Mouse (Mus musculus): Measurements from ENCODE around the gene Xbp1. TPM values are rescaled to one million over a fixed set of nuclear protein-coding genes. Genes with fewer than 3 reads are reported as not detected.

The Xbp1 gene
- polyA plus RNA-seq, 1 experiment from 2014 or later, result 130 TPM

DNA sequence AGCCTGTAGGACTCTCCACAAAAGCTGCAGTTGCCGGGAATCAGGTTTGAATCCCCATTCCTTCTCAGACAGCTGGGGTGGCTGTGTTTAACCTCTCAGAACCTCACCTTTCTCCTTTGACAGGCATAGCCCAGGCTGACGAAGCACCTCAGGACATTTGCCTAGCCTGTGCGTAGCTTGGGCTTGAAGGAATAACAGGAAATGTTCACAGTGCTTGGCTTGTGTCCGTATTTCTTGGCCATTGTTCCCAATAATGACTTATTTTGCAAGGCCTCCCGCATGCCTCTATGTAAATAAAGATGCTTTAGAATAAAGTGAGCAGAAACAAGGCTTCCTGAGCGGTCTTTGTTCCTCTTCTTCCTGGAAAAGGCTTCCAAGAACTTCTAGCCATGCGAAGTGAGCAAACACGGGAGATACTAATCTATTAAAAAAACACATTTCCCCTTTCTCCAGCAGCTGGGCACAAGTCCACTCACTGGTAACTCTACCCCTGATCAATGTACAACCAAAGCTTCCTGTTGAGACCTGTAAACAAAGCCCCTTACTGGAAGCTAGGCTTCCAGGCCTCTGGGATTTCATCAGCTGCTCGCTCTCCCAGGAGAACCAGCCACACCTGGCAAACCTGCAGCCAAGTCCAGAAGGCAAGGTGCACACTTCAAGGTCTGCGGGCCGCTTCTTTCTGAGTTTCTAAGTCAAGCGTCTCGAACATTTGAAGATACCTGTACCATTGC lies 21.4 kb upstream of the Xbp1 start:
- H3K27ac ChIP-seq (replicated peaks; ENCODE audit: low read depth, low read length), result no peak overlapping the region
- WGBS, result 81% methylated on average over 13 of the region's 13 CpGs
- no peak overlapping the region for H3K4me3 ChIP-seq (replicated peaks; ENCODE audit: low read depth, low read length)
- no peak for ATAC-seq (ENCODE audit: low FRiP score, low TSS enrichment)
- no peaks in the 10 kb centered on the region for H3K27me3 ChIP-seq (ENCODE audit: control insufficient read depth, insufficient read depth, low read length)
- H3K4me1 ChIP-seq (ENCODE audit: control insufficient read depth, insufficient read depth, low read length), result no peaks in the 10 kb centered on the region
- no peaks in the 10 kb centered on the region for H3K36me3 ChIP-seq (ENCODE audit: control insufficient read depth, insufficient read depth, low read length)
- H3K9me3 ChIP-seq (ENCODE audit: control insufficient read depth, low read length), result no peaks in the 10 kb centered on the region
- no peak for DNase-seq
- no peak overlapping the region for H3K4me2 ChIP-seq (ENCODE audit: low read length)
- no peak overlapping the region for H3K9ac ChIP-seq (replicated peaks; ENCODE audit: low read length)

DNA sequence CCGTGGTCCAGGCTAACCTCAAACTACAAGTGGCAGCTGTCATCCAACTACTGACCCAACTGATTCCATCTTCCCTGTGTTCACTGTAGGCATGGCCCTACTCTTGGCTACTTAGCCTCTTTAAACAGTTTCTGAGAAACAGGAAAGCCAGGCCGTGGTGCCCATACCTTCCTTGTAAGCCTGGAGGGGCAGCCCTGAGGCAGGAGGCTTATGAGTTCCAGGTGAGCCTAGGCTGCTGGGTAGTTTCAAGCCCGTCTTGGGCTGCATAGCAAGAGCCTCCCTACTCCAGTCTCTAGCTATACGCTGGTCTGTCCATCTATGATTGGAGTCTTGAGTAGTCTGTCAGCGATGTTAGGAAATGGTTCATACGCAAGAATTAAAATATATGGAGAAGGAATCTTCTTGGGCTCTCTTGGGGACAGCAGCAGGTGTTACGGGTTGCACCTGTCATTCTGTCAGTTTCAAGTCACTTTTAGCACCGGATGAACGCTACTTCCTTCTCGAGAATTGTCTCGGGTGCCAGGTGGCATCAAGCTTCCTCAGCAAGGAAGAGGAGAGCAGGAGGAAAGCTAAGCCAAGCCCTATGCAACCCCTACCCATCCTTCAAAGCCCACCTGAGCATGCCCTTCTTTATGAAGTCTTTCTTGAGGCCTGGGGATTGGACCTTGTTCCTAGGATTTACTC lies 20.4 kb upstream of the Xbp1 start:
- no peak overlapping the region for H3K9ac ChIP-seq (replicated peaks; ENCODE audit: low read length)
- H3K4me3 ChIP-seq (replicated peaks; ENCODE audit: low read depth, low read length), result no peak overlapping the region
- DNase-seq (no peak), ATAC-seq (ENCODE audit: low FRiP score, low TSS enrichment) (no peak)
- H3K27ac ChIP-seq (replicated peaks; ENCODE audit: low read depth, low read length), result no peak overlapping the region
- no peaks in the 10 kb centered on the region for H3K36me3 ChIP-seq (ENCODE audit: control insufficient read depth, insufficient read depth, low read length)
- no peaks in the 10 kb centered on the region for H3K27me3 ChIP-seq (ENCODE audit: control insufficient read depth, insufficient read depth, low read length)
- 90% methylated on average over 11 of the region's 11 CpGs for WGBS
- no peaks in the 10 kb centered on the region for H3K4me1 ChIP-seq (ENCODE audit: control insufficient read depth, insufficient read depth, low read length)
- H3K4me2 ChIP-seq (ENCODE audit: low read length), result no peak overlapping the region
- no peaks in the 10 kb centered on the region for H3K9me3 ChIP-seq (ENCODE audit: control insufficient read depth, low read length)

DNA sequence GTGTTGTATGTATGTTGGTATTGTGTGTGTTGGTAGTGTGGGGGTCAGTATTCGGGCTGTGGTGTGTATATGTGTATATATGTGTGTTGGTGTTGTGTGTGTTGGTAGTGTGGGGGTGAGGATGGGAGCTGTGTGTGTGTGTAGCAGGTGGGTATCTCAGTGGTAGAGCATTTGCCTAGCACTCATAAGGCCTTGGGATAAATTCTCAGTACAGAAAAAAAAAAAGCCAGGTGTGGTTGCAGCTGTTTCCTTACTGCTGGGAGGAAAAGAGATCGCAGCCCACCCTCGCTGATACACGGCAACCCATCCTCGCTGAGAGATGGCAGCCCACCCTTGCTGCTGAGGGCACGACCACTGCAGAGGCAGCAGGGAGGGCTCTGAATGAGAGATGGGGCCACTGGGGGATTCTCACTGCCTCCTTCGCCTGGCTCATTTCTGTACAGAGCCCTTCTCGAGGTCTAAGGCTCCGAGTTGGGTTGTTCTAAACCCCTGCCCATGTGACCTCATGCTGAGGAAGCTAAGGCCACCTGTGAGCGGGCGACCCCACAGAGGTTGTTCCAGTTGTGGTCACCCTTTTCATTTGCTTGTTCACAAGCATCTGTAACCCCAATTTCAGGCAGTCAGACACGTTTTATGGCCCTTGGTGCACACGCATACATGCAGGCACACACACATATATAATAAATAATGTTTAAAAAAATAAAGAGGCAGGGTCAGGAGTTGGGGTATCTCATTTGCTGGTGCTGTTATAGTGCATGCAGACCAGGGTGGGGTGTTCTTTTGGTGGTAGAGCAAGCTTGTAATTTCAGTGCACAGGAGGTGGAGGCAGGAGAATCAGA lies 19.3 kb upstream of the Xbp1 start:
- no peak overlapping the region for H3K4me3 ChIP-seq (replicated peaks; ENCODE audit: low read depth, low read length)
- no peak for DNase-seq
- no peak for ATAC-seq (ENCODE audit: low FRiP score, low TSS enrichment)
- H3K27me3 ChIP-seq (ENCODE audit: control insufficient read depth, insufficient read depth, low read length), result no peaks in the 10 kb centered on the region
- no peaks in the 10 kb centered on the region for H3K4me1 ChIP-seq (ENCODE audit: control insufficient read depth, insufficient read depth, low read length)
- H3K4me2 ChIP-seq (ENCODE audit: low read length), result no peak overlapping the region
- H3K36me3 ChIP-seq (ENCODE audit: control insufficient read depth, insufficient read depth, low read length), result no peaks in the 10 kb centered on the region
- H3K9ac ChIP-seq (replicated peaks; ENCODE audit: low read length), result no peak overlapping the region
- 79% methylated on average over 13 of the region's 13 CpGs for WGBS
- no peak overlapping the region for H3K27ac ChIP-seq (replicated peaks; ENCODE audit: low read depth, low read length)
- no peaks in the 10 kb centered on the region for H3K9me3 ChIP-seq (ENCODE audit: control insufficient read depth, low read length)

GRCm38 (mm10) chr11:5502351-5503051 lies 18.0 kb upstream of the Xbp1 start:
- 86% methylated on average over 10 of the region's 10 CpGs for WGBS
- Histone ChIP-seq H3K27me3 (ENCODE audit: control insufficient read depth, insufficient read depth, low read length) (no peaks in the 10 kb centered on the region), H3K9ac (replicated peaks; ENCODE audit: low read length) (no peak overlapping the region), H3K27ac (replicated peaks; ENCODE audit: low read depth, low read length) (no peak overlapping the region), H3K9me3 (ENCODE audit: control insufficient read depth, low read length) (no peaks in the 10 kb centered on the region), H3K4me2 (ENCODE audit: low read length) (no peak overlapping the region), H3K36me3 (ENCODE audit: control insufficient read depth, insufficient read depth, low read length) (no peaks in the 10 kb centered on the region), H3K4me3 (replicated peaks; ENCODE audit: low read depth, low read length) (no peak overlapping the region), H3K4me1 (ENCODE audit: control insufficient read depth, insufficient read depth, low read length) (no peaks in the 10 kb centered on the region)
- DNase-seq (no peak), ATAC-seq (ENCODE audit: low FRiP score, low TSS enrichment) (no peak)

- no peak overlapping the region for H3K4me3 ChIP-seq (replicated peaks; ENCODE audit: low read depth, low read length)
- H3K4me2 ChIP-seq (ENCODE audit: low read length), result no peak overlapping the region
- no peak overlapping the region for H3K9ac ChIP-seq (replicated peaks; ENCODE audit: low read length)
- ATAC-seq (ENCODE audit: low FRiP score, low TSS enrichment) (no peak), DNase-seq (no peak)
- 28% methylated on average over 18 of the region's 18 CpGs for WGBS
- H3K27ac ChIP-seq (replicated peaks; ENCODE audit: low read depth, low read length), result no peak overlapping the region
- H3K9me3 ChIP-seq (ENCODE audit: control insufficient read depth, low read length), result no peaks in the 10 kb centered on the region
- no peaks in the 10 kb centered on the region for H3K36me3 ChIP-seq (ENCODE audit: control insufficient read depth, insufficient read depth, low read length)
- H3K27me3 ChIP-seq (ENCODE audit: control insufficient read depth, insufficient read depth, low read length), result no peaks in the 10 kb centered on the region
- H3K4me1 ChIP-seq (ENCODE audit: control insufficient read depth, insufficient read depth, low read length), result no peaks in the 10 kb centered on the region
Measured at GRCm38 (mm10) chr11:5505856-5506575, 14.4 kb upstream of the Xbp1 start.

- Histone ChIP-seq H3K9me3 (ENCODE audit: control insufficient read depth, low read length) (no peaks in the 10 kb centered on the region), H3K4me3 (replicated peaks; ENCODE audit: low read depth, low read length) (no peak overlapping the region), H3K4me1 (ENCODE audit: control insufficient read depth, insufficient read depth, low read length) (no peaks in the 10 kb centered on the region), H3K9ac (replicated peaks; ENCODE audit: low read length) (no peak overlapping the region), H3K27me3 (ENCODE audit: control insufficient read depth, insufficient read depth, low read length) (no peaks in the 10 kb centered on the region), H3K27ac (replicated peaks; ENCODE audit: low read depth, low read length) (no peak overlapping the region), H3K36me3 (ENCODE audit: control insufficient read depth, insufficient read depth, low read length) (no peaks in the 10 kb centered on the region), H3K4me2 (ENCODE audit: low read length) (no peak overlapping the region)
- ATAC-seq (ENCODE audit: low FRiP score, low TSS enrichment) (no peak), DNase-seq (no peak)
- 81% methylated on average over 8 of the region's 8 CpGs for WGBS
Measured at GRCm38 (mm10) chr11:5509215-5510098, 11.0 kb upstream of the Xbp1 start.

DNA sequence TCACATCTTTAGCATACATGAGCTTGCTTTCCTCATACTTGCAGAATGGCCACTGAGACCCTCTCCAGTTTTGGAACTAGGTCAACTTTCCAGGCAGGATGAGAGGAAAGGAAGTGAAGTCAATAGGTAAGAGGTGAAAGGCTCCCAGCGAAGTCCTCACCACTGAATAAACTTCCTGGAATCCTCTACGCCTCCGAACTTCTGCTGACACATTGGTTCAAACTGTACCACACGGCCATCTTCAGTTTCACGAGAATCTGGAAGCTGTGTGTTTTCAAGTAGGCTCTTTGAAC lies 10.4 kb upstream of the Xbp1 start:
- Histone ChIP-seq H3K4me3 (replicated peaks; ENCODE audit: low read depth, low read length) (no peak overlapping the region), H3K4me1 (ENCODE audit: control insufficient read depth, insufficient read depth, low read length) (no peaks in the 10 kb centered on the region), H3K27me3 (ENCODE audit: control insufficient read depth, insufficient read depth, low read length) (no peaks in the 10 kb centered on the region), H3K9ac (replicated peaks; ENCODE audit: low read length) (no peak overlapping the region), H3K4me2 (ENCODE audit: low read length) (no peak overlapping the region), H3K27ac (replicated peaks; ENCODE audit: low read depth, low read length) (no peak overlapping the region), H3K9me3 (ENCODE audit: control insufficient read depth, low read length) (no peaks in the 10 kb centered on the region), H3K36me3 (ENCODE audit: control insufficient read depth, insufficient read depth, low read length) (no peaks in the 10 kb centered on the region)
- ATAC-seq (ENCODE audit: low FRiP score, low TSS enrichment) (no peak), DNase-seq (no peak)
- WGBS, result 90% methylated on average over 5 of the region's 5 CpGs

Data from midbrain, embryonic 14.5 days (tissue).